In the genomic region with DNA sequence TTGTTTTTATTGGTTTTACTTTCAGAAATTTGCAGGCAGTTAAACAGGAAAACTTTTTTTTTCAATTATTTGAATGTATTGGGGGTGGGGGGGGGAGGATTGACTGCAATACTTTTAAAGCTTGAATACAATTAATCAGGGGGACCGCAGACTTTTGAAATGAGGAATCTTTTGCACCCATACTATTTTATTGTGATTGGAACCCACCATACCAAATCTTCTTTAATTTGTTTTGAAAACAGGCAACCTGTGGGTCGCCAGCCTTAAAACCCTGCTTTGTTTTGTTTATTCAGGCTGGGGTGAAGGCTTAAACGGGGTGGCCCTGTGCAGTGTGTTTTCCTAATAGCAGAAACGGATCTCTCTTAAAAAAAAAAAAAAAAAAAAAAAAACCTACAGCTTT, we compare ENCODE assay signal across 27 mouse cellular contexts. TPM values are rescaled to one million over a fixed set of nuclear protein-coding genes. Genes with fewer than 3 reads are reported as not detected.
DNase-seq lines count a peak whose midpoint lies in the region; ATAC-seq lines count a peak whose summit lies in the region.
"Had no signal": no experiment of that assay in that cellular context is flagged by ENCODE, and none has a peak within 500 bp of the region (broad histone marks: within the 10 kb centered on the region; RNA-seq: fewer than 3 reads in every experiment).

No protein-coding gene starts in this region.

- ATAC-seq in hindbrain, embryonic 16.5 days = no peak
- no peak for ATAC-seq in midbrain, embryonic 15.5 days (replicated peaks)
- no peak for ATAC-seq in megakaryocyte-erythroid progenitor cell, adult 5-6 weeks (replicated peaks; ENCODE audit: low FRiP score, low TSS enrichment, poor library complexity, severe bottlenecking)
- ATAC-seq: inflammation-experienced regulatory T-cells, adult 6 months; Patski had no signal

- no peak overlapping the region for H3K9ac ChIP-seq in hindbrain, embryonic 16.5 days (ENCODE audit: low read depth, low read length)
- H3K9ac ChIP-seq in midbrain, embryonic 15.5 days = no peak overlapping the region
- H3K9ac ChIP-seq: embryonic facial prominence, embryonic 12.5 days; heart, embryonic 15.5 days; liver, embryonic 13.5 days had no signal

- no peak overlapping the region; the same call in 1 of the 2 replicates for H3K27ac ChIP-seq in hindbrain, embryonic 10.5 days
- H3K27ac ChIP-seq in hindbrain, embryonic 16.5 days (ENCODE audit: low read depth, low read length) = no peak overlapping the region
- no peak overlapping the region for H3K27ac ChIP-seq in midbrain, embryonic 15.5 days
- H3K27ac ChIP-seq: embryonic facial prominence, embryonic 12.5 days; gastrocnemius, adult 2 months; heart, embryonic 15.5 days; kidney, postnatal 0 days; left cerebral cortex, adult 2 months; liver, embryonic 13.5 days had no signal

- no peak overlapping the region for H3K4me2 ChIP-seq in hindbrain, embryonic 16.5 days (ENCODE audit: low read length)
- peak overlapping the region; percentile 22; the same call in 1 of the 2 replicates for H3K4me2 ChIP-seq in midbrain, embryonic 15.5 days
- H3K4me2 ChIP-seq: embryonic facial prominence, embryonic 12.5 days; heart, embryonic 15.5 days; liver, embryonic 13.5 days had no signal

- H3K4me1 ChIP-seq in hindbrain, embryonic 10.5 days (replicated peaks) = peaks cover 80% of the 10 kb centered on the region
- H3K4me1 ChIP-seq in hindbrain, embryonic 16.5 days (ENCODE audit: control insufficient read depth, insufficient read depth, low read depth, low read length) = no peaks in the 10 kb centered on the region; the same call in 1 of the 2 replicates
- H3K4me1 ChIP-seq in midbrain, embryonic 15.5 days = peaks cover 36% of the 10 kb centered on the region
- H3K4me1 ChIP-seq: liver, embryonic 13.5 days had no signal

- peaks cover 99% of the 10 kb centered on the region for H3K27me3 ChIP-seq in hindbrain, embryonic 10.5 days (ENCODE audit: insufficient read depth, poor library complexity, severe bottlenecking)
- H3K27me3 ChIP-seq in hindbrain, embryonic 16.5 days (replicated peaks; ENCODE audit: control insufficient read depth, insufficient read depth, low read length) = peaks cover 61% of the 10 kb centered on the region
- H3K27me3 ChIP-seq in midbrain, embryonic 15.5 days (replicated peaks) = peaks cover 70% of the 10 kb centered on the region

- WGBS in hindbrain, embryonic 10.5 days = 1% methylated on average over 4 of the region's 4 CpGs
- 1% methylated on average over 4 of the region's 4 CpGs for WGBS in hindbrain, embryonic 16.5 days
- WGBS in midbrain, embryonic 15.5 days = 0% methylated on average over 4 of the region's 4 CpGs

- peak overlapping the region; percentile 45; the same call in 1 of the 2 replicates for H3K4me3 ChIP-seq in hindbrain, embryonic 10.5 days
- H3K4me3 ChIP-seq in hindbrain, embryonic 16.5 days (ENCODE audit: low read length) = no peak overlapping the region
- no peak overlapping the region for H3K4me3 ChIP-seq in midbrain, embryonic 15.5 days
- H3K4me3 ChIP-seq: embryonic facial prominence, embryonic 12.5 days; gastrocnemius, adult 2 months; heart, embryonic 15.5 days; left cerebral cortex, adult 2 months; liver, embryonic 13.5 days had no signal

- H3K9me3 ChIP-seq in hindbrain, embryonic 10.5 days = no peaks in the 10 kb centered on the region
- no peaks in the 10 kb centered on the region for H3K9me3 ChIP-seq in hindbrain, embryonic 16.5 days (ENCODE audit: control insufficient read depth, low read length)
- no peaks in the 10 kb centered on the region for H3K9me3 ChIP-seq in midbrain, embryonic 15.5 days
- H3K9me3 ChIP-seq: embryonic facial prominence, embryonic 12.5 days; G1E; heart, embryonic 15.5 days; liver, embryonic 13.5 days had no signal

- no peaks in the 10 kb centered on the region for H3K36me3 ChIP-seq in hindbrain, embryonic 10.5 days
- no peaks in the 10 kb centered on the region for H3K36me3 ChIP-seq in hindbrain, embryonic 16.5 days (ENCODE audit: control insufficient read depth, insufficient read depth, low read length)
- no peaks in the 10 kb centered on the region for H3K36me3 ChIP-seq in midbrain, embryonic 15.5 days (replicated peaks)
- H3K36me3 ChIP-seq: embryonic facial prominence, embryonic 12.5 days; G1E; heart, embryonic 15.5 days; liver, embryonic 13.5 days had no signal

- DNase-seq in hindbrain, embryonic 10.5 days (ENCODE audit: low spot score) = no peak
- DNase-seq in thymus, postnatal 25 days = peak; percentile 4
- no peak for DNase-seq in thymus, postnatal 36 days
- no peak for DNase-seq in cerebellum, adult 9-11 months
- DNase-seq: adrenal gland, adult 2 months; cerebellum, adult 8-10 months; gastrocnemius, adult 2 months; heart, postnatal 36 days; kidney, adult 2 months; liver, embryonic 13.5 days; lung, adult 2 months; right cerebral cortex, postnatal 14 days had no signal

RNA-seq across cellular contexts. Expression of gene Foxb1, which starts 6.2 kb away (rescaled TPM):
- polyA plus RNA-seq in hindbrain, embryonic 10.5 days (2016; fragmentation: Nextera tagmentation; extraction: Ambion mirVana) = 5.7 and 6.8 TPM in 2 replicates
- polyA plus RNA-seq in hindbrain, embryonic 16.5 days (2015; fragmentation: Nextera tagmentation; extraction: Ambion mirVana) = 6.9 TPM in 2 replicates
- polyA plus RNA-seq in midbrain, embryonic 15.5 days (2015; fragmentation: Nextera tagmentation; extraction: Ambion mirVana) = 15.1 and 20.7 TPM in 2 replicates
- total RNA-seq in megakaryocyte-erythroid progenitor cell, adult 5-6 weeks (2014; fragmentation: Nextera tagmentation) = not detected in 2 replicates
- not detected in 2 replicates for total RNA-seq in megakaryocyte-erythroid progenitor cell, adult 5-6 weeks (2017)
- total RNA-seq: adrenal gland, adult 2 months; G1E; gastrocnemius, adult 2 months; heart, postnatal 36 days; left cerebral cortex, adult 2 months; left cerebral cortex, postnatal 36 days; megakaryocyte, adult 5-6 weeks had no signal
- polyA plus RNA-seq: adrenal gland, adult 2 months; frontal cortex, adult 2 months; G1E; gonadal fat pad, adult 2 months; heart, embryonic 15.5 days; inflammation-experienced regulatory T-cells, adult 6 months; kidney, adult 2 months; kidney, postnatal 0 days; large intestine, adult 2 months; liver, embryonic 13.5 days; lung, adult 2 months; Patski had no signal
